Comparison of ENCODE assay signal across 15 mouse cellular contexts in genomic region chr5:131788008-131788407, GRCm38 (mm10).
DNase-seq lines count a peak whose midpoint lies in the region; ATAC-seq and TF ChIP-seq lines count a peak whose summit lies in the region.
"Had no signal": no experiment of that assay in that cellular context is flagged by ENCODE, and none has a peak within 500 bp of the region (broad histone marks: within the 10 kb centered on the region; RNA-seq: fewer than 3 reads in every experiment).

No protein-coding gene starts in this region.

- H3K4me1 ChIP-seq in heart, adult 2 months (ENCODE audit: control insufficient read depth, insufficient read depth, low read length): no peaks in the 10 kb centered on the region
- no peaks in the 10 kb centered on the region for H3K4me1 ChIP-seq in lung, adult 2 months (ENCODE audit: control insufficient read depth, insufficient read depth, low read length)
- peaks cover 22% of the 10 kb centered on the region for H3K4me1 ChIP-seq in embryonic facial prominence, embryonic 12.5 days
- peaks cover 46% of the 10 kb centered on the region for H3K4me1 ChIP-seq in forebrain, embryonic 15.5 days

- no peaks in the 10 kb centered on the region for H3K79me2 ChIP-seq in heart, adult 2 months (replicated peaks; ENCODE audit: control insufficient read depth, insufficient read depth, low read length)

- no peak for TF ChIP-seq CTCF in heart, adult 2 months (IDR thresholded peaks at IDR 0.05)
- no peak for TF ChIP-seq CTCF in lung, adult 2 months (IDR thresholded peaks at IDR 0.05; ENCODE audit: insufficient read depth, low read length)

- intact Hi-C loops in heart, postnatal 14 days (cut with DNase I): loop anchor here (5.0 kb wide), 1 partner anchor 251 kb away; no protein-coding TSS in a partner anchor
- intact Hi-C loops in heart, adult 2 months (cut with DNase I): no loop called here

- no peaks in the 10 kb centered on the region for H3K36me3 ChIP-seq in heart, adult 2 months (ENCODE audit: control insufficient read depth, insufficient read depth, low read length)
- H3K36me3 ChIP-seq in embryonic facial prominence, embryonic 12.5 days: no peaks in the 10 kb centered on the region
- no peaks in the 10 kb centered on the region for H3K36me3 ChIP-seq in forebrain, embryonic 15.5 days
- H3K36me3 ChIP-seq: limb, embryonic 10.5 days had no signal

- H3K9me3 ChIP-seq in embryonic facial prominence, embryonic 12.5 days: no peaks in the 10 kb centered on the region
- H3K9me3 ChIP-seq in forebrain, embryonic 15.5 days: no peaks in the 10 kb centered on the region
- H3K9me3 ChIP-seq: limb, embryonic 10.5 days had no signal

- no peak overlapping the region for H3K9ac ChIP-seq in heart, adult 2 months (ENCODE audit: low read depth, low read length)
- H3K9ac ChIP-seq in embryonic facial prominence, embryonic 12.5 days: no peak overlapping the region
- no peak overlapping the region for H3K9ac ChIP-seq in forebrain, embryonic 15.5 days (replicated peaks)
- H3K9ac ChIP-seq: liver, embryonic 14.5 days had no signal

- no peaks in the 10 kb centered on the region for H3K27me3 ChIP-seq in heart, adult 2 months (ENCODE audit: control insufficient read depth, insufficient read depth, low read length)
- H3K27me3 ChIP-seq in embryonic facial prominence, embryonic 12.5 days: no peaks in the 10 kb centered on the region
- no peaks in the 10 kb centered on the region for H3K27me3 ChIP-seq in forebrain, embryonic 15.5 days
- H3K27me3 ChIP-seq: CH12.LX had no signal

- TF ChIP-seq EP300 in heart, adult 2 months (IDR thresholded peaks at IDR 0.05; ENCODE audit: insufficient read depth, low read depth, low read length): no peak

- no peak overlapping the region for H3K4me3 ChIP-seq in heart, adult 2 months
- H3K4me3 ChIP-seq in lung, adult 2 months (replicated peaks; ENCODE audit: extremely low read depth, low read depth, low read length): no peak overlapping the region
- no peak overlapping the region for H3K4me3 ChIP-seq in embryonic facial prominence, embryonic 12.5 days
- no peak overlapping the region for H3K4me3 ChIP-seq in forebrain, embryonic 15.5 days
- H3K4me3 ChIP-seq: limb, embryonic 10.5 days had no signal

- DNase-seq in heart, postnatal 14 days: peak; percentile 19 to 25
- no peak for DNase-seq in heart, adult 2 months
- DNase-seq in lung, postnatal 14 days: peak; percentile 6
- no peak for DNase-seq in lung, adult 2 months
- no peak for DNase-seq in urinary bladder, adult 2 months (ENCODE audit: low spot score)
- DNase-seq: gastrocnemius, postnatal 36 days; kidney, adult 9 months; retina, postnatal 1 day; thymus, adult 18-20 months had no signal

- no peak overlapping the region for H3K27ac ChIP-seq in heart, adult 2 months
- peak overlapping the region; percentile 24; the same call in 1 of the 2 replicates for H3K27ac ChIP-seq in embryonic facial prominence, embryonic 12.5 days
- peak overlapping the region; percentile 65 for H3K27ac ChIP-seq in forebrain, embryonic 15.5 days (replicated peaks)
- H3K27ac ChIP-seq: limb, embryonic 10.5 days; liver, embryonic 14.5 days had no signal

- no peak for ATAC-seq in embryonic facial prominence, embryonic 12.5 days (ENCODE audit: insufficient number of reproducible peaks, insufficient read depth, low FRiP score, low TSS enrichment)
- peak; percentile 70 for ATAC-seq in forebrain, embryonic 15.5 days (replicated peaks)
- ATAC-seq: Patski had no signal

- H3K4me2 ChIP-seq in embryonic facial prominence, embryonic 12.5 days (replicated peaks): no peak overlapping the region
- no peak overlapping the region for H3K4me2 ChIP-seq in forebrain, embryonic 15.5 days (replicated peaks)

- no peak for TF ChIP-seq POLR2A in heart, adult 2 months (IDR thresholded peaks at IDR 0.05; ENCODE audit: insufficient read depth, low read depth, low read length)
- TF ChIP-seq POLR2A in lung, adult 2 months (IDR thresholded peaks at IDR 0.05; ENCODE audit: borderline replicate concordance, extremely low read depth, low read depth, low read length): no peak

- 43% methylated on average over 6 of the region's 6 CpGs for WGBS in heart, adult 2 months
- WGBS in lung, adult 2 months: 36% methylated on average over 6 of the region's 6 CpGs
- WGBS in embryonic facial prominence, embryonic 12.5 days: 23% methylated on average over 6 of the region's 6 CpGs
- WGBS in forebrain, embryonic 15.5 days: 5% methylated on average over 6 of the region's 6 CpGs

Comparison
In these comparisons a context has a peak if more than half of its experiments do, and no peak if none do; other contexts are left out.
1. DNase-seq: peak in heart, postnatal 14 days (2 of 2) and lung, postnatal 14 days (single experiment); none in heart, adult 2 months (0 of 2), lung, adult 2 months (single experiment) and urinary bladder, adult 2 months (single experiment).